Mouse (Mus musculus) ES-E14 (cell line): ENCODE data around the gene Atl2.

Experiments
- HCFC1 ChIP-seq: IDR thresholded peaks from 2 replicates; pipeline ENCODE4 v1.6.1; 2012; ENCODE audit warnings: low read length, inconsistent platforms, borderline replicate concordance; ENCODE audit not compliant: insufficient read depth
- MAFK ChIP-seq: IDR thresholded peaks from 2 replicates; pipeline ENCODE4 v1.6.1; 2014; ENCODE audit warnings: mild to moderate bottlenecking, low read depth, low read length, inconsistent platforms; ENCODE audit not compliant: insufficient read depth

DNA sequence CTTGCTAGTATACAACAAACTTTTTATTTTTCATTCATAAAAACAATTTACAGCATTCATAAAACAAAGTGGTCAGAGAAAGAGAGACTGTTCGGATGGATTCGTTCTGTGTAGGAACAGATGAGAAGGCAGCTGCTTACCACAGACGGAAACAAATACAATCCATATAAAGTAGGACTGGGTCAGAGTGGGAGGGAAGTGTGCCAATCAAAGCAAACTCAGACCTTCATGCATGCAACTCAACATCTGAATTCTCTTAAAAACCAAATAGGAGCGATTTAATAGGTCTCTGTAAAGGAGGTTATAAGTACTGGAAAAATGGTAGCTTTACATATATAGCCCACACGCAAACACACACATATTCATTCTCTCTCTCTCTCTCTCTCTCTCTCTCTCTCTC is 47.5 kb downstream of the Atl2 start:
- TF ChIP-seq MAFK (no peak), HCFC1 (no peak)
